21 mouse cellular contexts compared by ENCODE assay signal in genomic region chr8:17773311-17773710, GRCm38 (mm10).
DNase-seq lines count a peak whose midpoint lies in the region; ATAC-seq and TF ChIP-seq lines count a peak whose summit lies in the region.
"Had no signal": no experiment of that assay in that cellular context is flagged by ENCODE, and none has a peak within 500 bp of the region (broad histone marks: within the 10 kb centered on the region; RNA-seq: fewer than 3 reads in every experiment).

No protein-coding gene starts in this region.

- no peaks in the 10 kb centered on the region for H3K4me1 ChIP-seq in limb, embryonic 11.5 days (ENCODE audit: control insufficient read depth, insufficient read depth, low read length)
- no peaks in the 10 kb centered on the region for H3K4me1 ChIP-seq in limb, embryonic 10.5 days
- H3K4me1 ChIP-seq in MEL (ENCODE audit: control insufficient read depth in 1 of 2, insufficient read depth in 2 of 2, low read length in 2 of 2): no peaks in the 10 kb centered on the region
- no peaks in the 10 kb centered on the region for H3K4me1 ChIP-seq in limb, embryonic 14.5 days (ENCODE audit: control insufficient read depth, insufficient read depth, low read length)
- H3K4me1 ChIP-seq: forebrain, embryonic 12.5 days; heart, embryonic 12.5 days; liver, embryonic 13.5 days; megakaryocyte, embryonic 14.5 days; neural tube, embryonic 12.5 days had no signal

- no peak overlapping the region for H3K4me2 ChIP-seq in limb, embryonic 11.5 days (ENCODE audit: low read depth, severe bottlenecking)
- H3K4me2 ChIP-seq in limb, embryonic 14.5 days (replicated peaks; ENCODE audit: low read depth, low read length, severe bottlenecking): no peak overlapping the region
- H3K4me2 ChIP-seq: forebrain, embryonic 12.5 days; heart, embryonic 12.5 days; liver, embryonic 13.5 days; neural tube, embryonic 12.5 days had no signal

- no peak for ATAC-seq in limb, embryonic 11.5 days (ENCODE audit: insufficient number of reproducible peaks, low FRiP score, low TSS enrichment, low read depth)
- ATAC-seq in limb, embryonic 14.5 days (ENCODE audit: low FRiP score, low read depth): no peak
- ATAC-seq in granulocyte monocyte progenitor cell, adult 5-6 weeks (replicated peaks; ENCODE audit: poor library complexity, severe bottlenecking): no peak
- no peak for ATAC-seq in monocyte, adult 5-6 weeks (replicated peaks; ENCODE audit: insufficient number of reproducible peaks, low FRiP score, low TSS enrichment, poor library complexity, severe bottlenecking)
- ATAC-seq: hindbrain, postnatal 0 days had no signal

- TF ChIP-seq RAD21 in MEL (IDR thresholded peaks at IDR 0.05; ENCODE audit: low read depth, low read length): no peak

- H3K36me3 ChIP-seq in limb, embryonic 11.5 days (ENCODE audit: control insufficient read depth, insufficient read depth, low read length): no peaks in the 10 kb centered on the region
- no peaks in the 10 kb centered on the region for H3K36me3 ChIP-seq in limb, embryonic 10.5 days
- no peaks in the 10 kb centered on the region for H3K36me3 ChIP-seq in MEL (ENCODE audit: control insufficient read depth in 1 of 2, insufficient read depth in 2 of 2, low read length in 2 of 2)
- no peaks in the 10 kb centered on the region for H3K36me3 ChIP-seq in limb, embryonic 14.5 days (ENCODE audit: control insufficient read depth, insufficient read depth, low read length)
- H3K36me3 ChIP-seq: forebrain, embryonic 12.5 days; heart, embryonic 12.5 days; liver, embryonic 13.5 days; neural tube, embryonic 12.5 days had no signal

- no peak overlapping the region for H3K27ac ChIP-seq in limb, embryonic 11.5 days (replicated peaks; ENCODE audit: low read depth, low read length)
- no peak overlapping the region for H3K27ac ChIP-seq in limb, embryonic 10.5 days
- no peak overlapping the region for H3K27ac ChIP-seq in MEL (ENCODE audit: control insufficient read depth, low read depth, low read length)
- H3K27ac ChIP-seq in limb, embryonic 14.5 days (replicated peaks; ENCODE audit: low read depth, low read length): no peak overlapping the region
- H3K27ac ChIP-seq: forebrain, embryonic 12.5 days; hindbrain, postnatal 0 days; liver, embryonic 13.5 days; neural tube, embryonic 12.5 days; stomach, postnatal 0 days had no signal

- TF ChIP-seq CTCF in MEL (IDR thresholded peaks at IDR 0.05 in 2 of 3, conservative IDR thresholded peaks at IDR 0.05 in 1 of 3; ENCODE audit: control insufficient read depth in 1 of 3, insufficient read depth in 1 of 3, low read depth in 2 of 3, low read length in 3 of 3, poor library complexity in 1 of 3, severe bottlenecking in 1 of 3): no peak

- no peak for TF ChIP-seq EP300 in MEL (IDR thresholded peaks at IDR 0.05; ENCODE audit: low read depth in 1 of 2, low read length in 2 of 2)

- H3K79me2 ChIP-seq in MEL (ENCODE audit: control insufficient read depth, insufficient read depth, low read length, poor library complexity): no peaks in the 10 kb centered on the region

- peak; percentile 31 for DNase-seq in limb, embryonic 11.5 days (ENCODE audit: low spot score)
- no peak for DNase-seq in limb, embryonic 10.5 days (ENCODE audit: low spot score)
- DNase-seq in MEL (ENCODE audit: low read depth, low spot score): peak; percentile 26
- DNase-seq in embryo, embryonic 11 days: peak; percentile 61
- DNase-seq in limb, embryonic 14.5 days (ENCODE audit: low spot score): peak; percentile 10
- DNase-seq in frontal cortex, postnatal 14 days (ENCODE audit: low spot score in 2 of 2): no peak
- DNase-seq: cerebellum, adult 11 months; cerebellum, postnatal 25 days; kidney, adult 18-20 months; kidney, postnatal 4 days; liver, embryonic 13.5 days; right cerebral cortex, postnatal 14 days; thymus, postnatal 14 days had no signal

- H3K9ac ChIP-seq in limb, embryonic 11.5 days (ENCODE audit: low read length): no peak overlapping the region
- no peak overlapping the region for H3K9ac ChIP-seq in MEL (ENCODE audit: control insufficient read depth, low read depth, low read length, poor library complexity, severe bottlenecking)
- H3K9ac ChIP-seq in limb, embryonic 14.5 days (ENCODE audit: low read depth, low read length, severe bottlenecking): no peak overlapping the region
- H3K9ac ChIP-seq: forebrain, embryonic 12.5 days; heart, embryonic 12.5 days; liver, embryonic 13.5 days; neural tube, embryonic 12.5 days had no signal

- no peaks in the 10 kb centered on the region for H3K27me3 ChIP-seq in limb, embryonic 11.5 days (ENCODE audit: control insufficient read depth, insufficient read depth, low read length)
- no peaks in the 10 kb centered on the region for H3K27me3 ChIP-seq in limb, embryonic 10.5 days (ENCODE audit: low read depth, poor library complexity, severe bottlenecking)
- H3K27me3 ChIP-seq in MEL (ENCODE audit: control insufficient read depth in 1 of 2, insufficient read depth in 2 of 2, low read length in 2 of 2): no peaks in the 10 kb centered on the region
- H3K27me3 ChIP-seq in limb, embryonic 14.5 days (ENCODE audit: control insufficient read depth, insufficient read depth, low read length): no peaks in the 10 kb centered on the region
- H3K27me3 ChIP-seq: forebrain, embryonic 12.5 days; heart, embryonic 12.5 days; liver, embryonic 13.5 days; megakaryocyte, embryonic 14.5 days; neural tube, embryonic 12.5 days had no signal

- no peaks in the 10 kb centered on the region for H3K9me3 ChIP-seq in limb, embryonic 11.5 days (ENCODE audit: control insufficient read depth, low read length)
- no peaks in the 10 kb centered on the region for H3K9me3 ChIP-seq in limb, embryonic 10.5 days (replicated peaks)
- no peaks in the 10 kb centered on the region for H3K9me3 ChIP-seq in MEL (replicated peaks; ENCODE audit: insufficient read depth, low read length)
- no peaks in the 10 kb centered on the region for H3K9me3 ChIP-seq in limb, embryonic 14.5 days (ENCODE audit: control insufficient read depth, low read length)
- H3K9me3 ChIP-seq: forebrain, embryonic 12.5 days; heart, embryonic 12.5 days; liver, embryonic 13.5 days; neural tube, embryonic 12.5 days had no signal

- TF ChIP-seq POLR2A in MEL (IDR thresholded peaks at IDR 0.05; ENCODE audit: control insufficient read depth in 1 of 2, insufficient read depth in 1 of 2, low read depth in 1 of 2, low read length in 2 of 2, poor library complexity in 1 of 2): no peak
- TF ChIP-seq POLR2A in limb, embryonic 14.5 days (IDR thresholded peaks at IDR 0.05; ENCODE audit: borderline replicate concordance, extremely low read depth, insufficient read depth, insufficient read length): no peak

- 82% methylated on average over 1 of the region's 1 CpGs for WGBS in limb, embryonic 11.5 days
- 82% methylated on average over 1 of the region's 1 CpGs for WGBS in limb, embryonic 10.5 days
- WGBS in limb, embryonic 14.5 days: 85% methylated on average over 1 of the region's 1 CpGs

- H3K4me3 ChIP-seq in limb, embryonic 11.5 days (ENCODE audit: low read depth, low read length): no peak overlapping the region
- no peak overlapping the region for H3K4me3 ChIP-seq in limb, embryonic 10.5 days
- H3K4me3 ChIP-seq in MEL (ENCODE audit: control insufficient read depth in 1 of 2, insufficient read depth in 1 of 2, low read depth in 2 of 2, low read length in 2 of 2): no peak overlapping the region
- H3K4me3 ChIP-seq in limb, embryonic 14.5 days (replicated peaks; ENCODE audit: low read length): no peak overlapping the region
- H3K4me3 ChIP-seq: forebrain, embryonic 12.5 days; heart, embryonic 12.5 days; liver, embryonic 13.5 days; megakaryocyte, embryonic 14.5 days; neural tube, embryonic 12.5 days had no signal

TF ChIP-seq in MEL, 35 proteins besides CTCF, POLR2A, EP300 and RAD21:
- TF ChIP-seq ELF1 (IDR thresholded peaks at IDR 0.05; ENCODE audit: low read depth, low read length) (no peak), POLR2AphosphoS5 (IDR thresholded peaks at IDR 0.05; ENCODE audit: borderline replicate concordance, low read depth, low read length) (no peak), HCFC1 (IDR thresholded peaks at IDR 0.05; ENCODE audit: low read depth, low read length) (no peak), E2F4 (IDR thresholded peaks at IDR 0.05; ENCODE audit: borderline replicate concordance, low read depth, low read length) (no peak), CHD1 (IDR thresholded peaks at IDR 0.05; ENCODE audit: low read depth, low read length) (no peak), ETS1 (IDR thresholded peaks at IDR 0.05; ENCODE audit: low read depth, low read length) (no peak), MXI1 (IDR thresholded peaks at IDR 0.05; ENCODE audit: low read depth, low read length) (no peak), ZNF384 (IDR thresholded peaks at IDR 0.05; ENCODE audit: low read depth, low read length) (no peak), SMC3 (IDR thresholded peaks at IDR 0.05; ENCODE audit: low read depth, low read length) (no peak), SIN3A (IDR thresholded peaks at IDR 0.05; ENCODE audit: low read length) (no peak), NRF1 (IDR thresholded peaks at IDR 0.05; ENCODE audit: insufficient read depth, low read depth, low read length, poor library complexity, severe bottlenecking) (no peak), TCF12 (IDR thresholded peaks at IDR 0.05; ENCODE audit: low read depth, low read length) (no peak), BHLHE40 (IDR thresholded peaks at IDR 0.05; ENCODE audit: borderline replicate concordance, low read depth, low read length) (no peak), MEF2A (IDR thresholded peaks at IDR 0.05; ENCODE audit: extremely low read depth, insufficient replicate concordance, low read depth, low read length, poor library complexity, severe bottlenecking) (no peak)

Comparison
In these comparisons a context has a peak if more than half of its experiments do, and no peak if none do; other contexts are left out.
1. DNase-seq: peak in limb, embryonic 11.5 days (single experiment), MEL (single experiment), embryo, embryonic 11 days (single experiment) and limb, embryonic 14.5 days (single experiment); none in limb, embryonic 10.5 days (single experiment) and frontal cortex, postnatal 14 days (0 of 2).